Mouse (Mus musculus) olfactory bulb, adult 2 months (tissue): ENCODE measurements around the gene Tmem92.

Experiments
- CTCF ChIP-seq: fragments of 200-500 bp; IDR thresholded peaks from 2 replicates; pipeline ENCODE4 v1.5.1; 2012; ENCODE audit warnings: low read depth, mild to moderate bottlenecking, low read length, moderate library complexity; ENCODE audit not compliant: insufficient read depth
- POLR2A ChIP-seq: fragments of 200-500 bp; IDR thresholded peaks from 2 replicates; pipeline ENCODE4 v1.6.1; 2012; ENCODE audit warnings: mild to moderate bottlenecking, low read depth, low read length, moderate library complexity; ENCODE audit not compliant: insufficient read depth

DNA sequence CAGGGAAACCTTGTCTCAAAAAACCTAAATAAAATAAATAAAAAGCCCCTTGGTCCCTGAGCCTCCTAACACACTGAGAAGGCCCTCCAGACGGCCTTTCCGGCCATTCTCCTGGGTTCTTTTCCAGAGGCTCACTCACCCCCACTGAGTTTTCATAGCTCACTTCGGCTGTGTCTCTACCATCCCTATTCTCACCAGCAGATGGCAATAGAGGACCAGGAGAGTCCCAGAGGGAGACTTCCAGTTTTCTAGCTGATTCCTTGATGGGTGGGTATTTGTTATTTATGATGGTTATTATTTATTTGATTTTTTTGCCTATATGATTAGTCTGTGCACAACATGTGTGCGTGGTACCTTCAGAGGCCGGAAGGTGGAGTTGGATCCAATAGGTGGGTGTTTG lies 52.2 kb downstream of the Tmem92 start:
- TF ChIP-seq CTCF = no peak
- no peak for TF ChIP-seq POLR2A
